Mouse (Mus musculus) kidney, embryonic 16.5 days (tissue): ENCODE measurements around the gene Gpc3. TPM values are rescaled to one million over a fixed set of nuclear protein-coding genes. Genes with fewer than 3 reads are reported as not detected.
"Not testable (repeated sequence)": the region's sequence is repeated elsewhere in the genome, so short reads cannot be mapped to it uniquely, and the experiment has no call there.

Experiments used
- ATAC-seq: fragments of 200-750 bp; cut with Nextera tagmentation; 2 replicates; pipeline ENCODE4 v1.8.0; 2017; ENCODE audit warnings: moderate TSS enrichment; ENCODE audit not compliant: low FRiP score, low TSS enrichment
- H3K27ac ChIP-seq: fragments of 300-500 bp; sonication (generic); 2 replicates; pipeline ENCODE4 v1.5.1; 2014; ENCODE audit warnings: low read length
- H3K27me3 ChIP-seq: fragments of 300-500 bp; sonication (generic); 2 replicates; pipeline ENCODE4 v1.6.1; 2014; ENCODE audit warnings: low read length, control low read depth, mixed read lengths; ENCODE audit not compliant: insufficient read depth
- H3K36me3 ChIP-seq: fragments of 300-500 bp; sonication (generic); 2 replicates; pipeline ENCODE4 v1.6.1; 2014; ENCODE audit warnings: low read length, control low read depth, mixed read lengths; ENCODE audit not compliant: insufficient read depth
- H3K4me1 ChIP-seq: fragments of 300-500 bp; sonication (generic); 2 replicates; pipeline ENCODE4 v1.6.1; 2014; ENCODE audit warnings: low read length, control low read depth, mixed read lengths; ENCODE audit not compliant: insufficient read depth
- H3K4me2 ChIP-seq: fragments of 300-500 bp; sonication (generic); replicated peaks from 2 replicates; pipeline ENCODE4 v1.6.1; 2014; ENCODE audit warnings: low read depth, low read length
- H3K4me3 ChIP-seq: fragments of 300-500 bp; sonication (generic); 2 replicates; pipeline ENCODE4 v1.5.1; 2014; ENCODE audit warnings: mild to moderate bottlenecking, low read length
- H3K9ac ChIP-seq: fragments of 300-500 bp; sonication (generic); replicated peaks from 2 replicates; pipeline ENCODE4 v1.6.1; 2014; ENCODE audit warnings: low read length
- H3K9me3 ChIP-seq: fragments of 300-500 bp; sonication (generic); 2 replicates; pipeline ENCODE4 v1.6.1; 2016; ENCODE audit warnings: low read length, control low read depth
- WGBS: fragments of 180-500 bp; shearing (Covaris S2); extraction: QIAGEN DNeasy Blood & Tissue Kit; methylation state at CpG from one replicate; pipeline ENCODE4 v1.1.7; 2014; 5-methylcytosine and 5-hydroxymethylcytosine counted together
- polyA plus RNA-seq: library from polyadenylated mRNA; unstranded; fragments of >200 nt; fragmentation: Nextera tagmentation; extraction: Ambion mirVana; gene quantifications from 2 replicates; pipeline ENCODE4 v1.2.1, GENCODE M21; 2015

The Gpc3 gene
- polyA plus RNA-seq, 1 experiment from 2014 or later, result 969 TPM

- H3K4me2 ChIP-seq, result no peak overlapping the region
- H3K4me3 ChIP-seq, result no peak overlapping the region
- peaks cover 7% of the 10 kb centered on the region; the same call in 1 of the 2 replicates for H3K4me1 ChIP-seq
- 67% methylated on average over 6 of the region's 6 CpGs for whole genome bisulfite sequencing
- H3K9me3 ChIP-seq, result no peaks in the 10 kb centered on the region
- H3K9ac ChIP-seq, result no peak overlapping the region
- H3K27ac ChIP-seq, result no peak overlapping the region
- ATAC-seq, result no peak
- peaks cover 2% of the 10 kb centered on the region; the same call in 1 of the 2 replicates for H3K27me3 ChIP-seq
- H3K36me3 ChIP-seq, result 0 out of 2 replicates have a peak, but pooled peaks cover 3% of the 10 kb centered on the region
Observed at GRCm38 (mm10) chrX:52281103-52281900, 332.4 kb downstream of the Gpc3 start.

- no peak overlapping the region for H3K4me3 ChIP-seq
- ATAC-seq, result no peak
- H3K4me1 ChIP-seq, result peaks cover 7% of the 10 kb centered on the region; the same call in 1 of the 2 replicates
- H3K27ac ChIP-seq, result no peak overlapping the region
- WGBS, result 69% methylated on average over 3 of the region's 3 CpGs
- H3K9me3 ChIP-seq, result no peaks in the 10 kb centered on the region
- H3K36me3 ChIP-seq, result 0 out of 2 replicates have a peak, but pooled peaks cover 3% of the 10 kb centered on the region
- H3K27me3 ChIP-seq, result peaks cover 2% of the 10 kb centered on the region; the same call in 1 of the 2 replicates
- H3K4me2 ChIP-seq, result no peak overlapping the region
- H3K9ac ChIP-seq, result no peak overlapping the region
Observed at GRCm38 (mm10) chrX:52278687-52279359, 334.9 kb downstream of the Gpc3 start.

GRCm38 (mm10) chrX:52277599-52277998 lies 336.2 kb downstream of the Gpc3 start:
- Histone ChIP-seq H3K4me3 (no peak overlapping the region), H3K36me3 (0 out of 2 replicates have a peak, but pooled peaks cover 3% of the 10 kb centered on the region), H3K27me3 (peaks cover 2% of the 10 kb centered on the region; the same call in 1 of the 2 replicates), H3K4me2 (no peak overlapping the region), H3K27ac (no peak overlapping the region), H3K9ac (no peak overlapping the region), H3K4me1 (peaks cover 7% of the 10 kb centered on the region; the same call in 1 of the 2 replicates), H3K9me3 (no peaks in the 10 kb centered on the region)
- WGBS, result 52% methylated on average over 1 of the region's 1 CpGs
- no peak for ATAC-seq

GRCm38 (mm10) chrX:52273016-52273415 lies 340.7 kb downstream of the Gpc3 start:
- Histone ChIP-seq H3K4me3 (no peak overlapping the region), H3K27me3 (peaks cover 9% of the 10 kb centered on the region; the same call in 1 of the 2 replicates), H3K4me2 (no peak overlapping the region), H3K9ac (no peak overlapping the region), H3K36me3 (0 out of 2 replicates have a peak, but pooled peaks cover 3% of the 10 kb centered on the region), H3K9me3 (no peaks in the 10 kb centered on the region), H3K27ac (no peak overlapping the region), H3K4me1 (peaks cover 4% of the 10 kb centered on the region; the same call in 1 of the 2 replicates)
- no peak for ATAC-seq
- WGBS, result 84% methylated on average over 7 of the region's 7 CpGs

- no peak for ATAC-seq
- H3K27ac ChIP-seq, result no peak overlapping the region
- 0 out of 2 replicates have a peak, but pooled peaks cover 6% of the 10 kb centered on the region for H3K4me1 ChIP-seq
- no peak overlapping the region for H3K9ac ChIP-seq
- H3K36me3 ChIP-seq, result no peaks in the 10 kb centered on the region
- H3K27me3 ChIP-seq, result peaks cover 13% of the 10 kb centered on the region
- no peak overlapping the region for H3K4me3 ChIP-seq
- no peaks in the 10 kb centered on the region for H3K9me3 ChIP-seq
- H3K4me2 ChIP-seq, result no peak overlapping the region
- WGBS, result 41% methylated on average over 11 of the region's 11 CpGs
Observed at GRCm38 (mm10) chrX:52261991-52262390, 351.8 kb downstream of the Gpc3 start.

- Histone ChIP-seq H3K4me2 (no peak overlapping the region), H3K9me3 (no peaks in the 10 kb centered on the region), H3K4me1 (0 out of 2 replicates have a peak, but pooled peaks cover 6% of the 10 kb centered on the region), H3K4me3 (no peak overlapping the region), H3K27ac (no peak overlapping the region), H3K36me3 (no peaks in the 10 kb centered on the region), H3K9ac (no peak overlapping the region), H3K27me3 (peaks cover 13% of the 10 kb centered on the region)
- no peak for ATAC-seq
- 54% methylated on average over 7 of the region's 7 CpGs for WGBS
Observed at GRCm38 (mm10) chrX:52261546-52261945, 352.2 kb downstream of the Gpc3 start.

GRCm38 (mm10) chrX:52259771-52260170 lies 354.0 kb downstream of the Gpc3 start:
- H3K36me3 ChIP-seq, H3K4me3 ChIP-seq, H3K4me2 ChIP-seq, H3K27ac ChIP-seq, H3K9me3 ChIP-seq, H3K9ac ChIP-seq, H3K4me1 ChIP-seq, ATAC-seq: not testable (repeated sequence)
- peaks cover 11% of the 10 kb centered on the region; the same call in 1 of the 2 replicates for H3K27me3 ChIP-seq
- 63% methylated on average over 1 of the region's 1 CpGs for WGBS

GRCm38 (mm10) chrX:52254526-52254925 lies 359.2 kb downstream of the Gpc3 start:
- Histone ChIP-seq H3K4me1 (no peaks in the 10 kb centered on the region), H3K4me2 (no peak overlapping the region), H3K9me3 (no peaks in the 10 kb centered on the region), H3K27me3 (peaks cover 7% of the 10 kb centered on the region; the same call in 1 of the 2 replicates), H3K27ac (no peak overlapping the region), H3K9ac (no peak overlapping the region), H3K4me3 (no peak overlapping the region), H3K36me3 (no peaks in the 10 kb centered on the region)
- no peak for ATAC-seq
- WGBS, result 60% methylated on average over 1 of the region's 1 CpGs

GRCm38 (mm10) chrX:52245694-52246297 lies 368.0 kb downstream of the Gpc3 start:
- H3K27me3 ChIP-seq, result no peaks in the 10 kb centered on the region; the same call in 1 of the 2 replicates
- H3K27ac ChIP-seq, result no peak overlapping the region
- H3K4me1 ChIP-seq, result no peaks in the 10 kb centered on the region
- no peak overlapping the region for H3K9ac ChIP-seq
- H3K4me2 ChIP-seq, result no peak overlapping the region
- H3K9me3 ChIP-seq, result no peaks in the 10 kb centered on the region
- H3K36me3 ChIP-seq, result no peaks in the 10 kb centered on the region
- 80% methylated on average over 4 of the region's 4 CpGs for WGBS
- no peak overlapping the region for H3K4me3 ChIP-seq
- ATAC-seq, result no peak
